Mouse (Mus musculus) T-helper 2 cell (primary cell): ENCODE data around the gene Map2k1.

ENCODE experiments used
- in situ Hi-C: fragments of 300-600 bp; cut with MboI, MseI; formaldehyde crosslinking; loops from one replicate; pipeline ENCODE4 v1.15.1; 2025; ENCODE audit warnings: high pct_unique_total_duplicates

Map2k1 gene

GRCm38 (mm10) chr9:64252591-64253020 lies 825 bp downstream of the Map2k1 start:
- in situ Hi-C loops: loop anchor here (25.0 kb wide), 1 partner anchor 865 kb away; the partner anchor contains the start of genes 2300009A05Rik and Map2k5

GRCm38 (mm10) chr9:64250111-64250730 lies 3.2 kb downstream of the Map2k1 start:
- in situ Hi-C loops: loop anchor here (25.0 kb wide), 1 partner anchor 863 kb away; the partner anchor contains the start of genes 2300009A05Rik and Map2k5

- in situ Hi-C loops: no loop called here
These were observed 4.1 kb downstream of the Map2k1 start for GRCm38 (mm10) chr9:64249371-64249770.

GRCm38 (mm10) chr9:64242381-64242831 lies 11.0 kb downstream of the Map2k1 start:
- in situ Hi-C loops: no loop called here

GRCm38 (mm10) chr9:64240681-64241080 lies 12.8 kb downstream of the Map2k1 start:
- in situ Hi-C loops: no loop called here

GRCm38 (mm10) chr9:64240116-64240515 lies 13.3 kb downstream of the Map2k1 start:
- in situ Hi-C loops: no loop called here

DNA sequence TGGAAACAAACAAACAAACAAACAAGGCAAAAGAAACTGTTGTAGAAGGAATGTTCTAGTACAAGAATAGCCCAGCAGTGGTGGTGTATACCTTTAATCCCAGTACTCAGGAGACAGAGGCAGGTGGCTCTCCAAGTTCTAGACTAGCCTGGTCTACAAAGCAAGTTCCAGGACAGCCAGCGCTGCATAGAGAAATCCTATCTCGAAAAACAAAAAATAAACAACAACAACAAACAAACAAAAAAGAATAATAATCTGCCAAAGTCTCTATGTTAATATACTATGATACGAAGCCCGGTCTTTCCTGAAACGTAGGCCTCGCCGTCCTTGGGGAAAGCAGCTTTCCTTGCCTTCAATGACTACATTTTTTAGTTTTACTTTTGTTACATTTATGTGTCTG lies 17.4 kb downstream of the Map2k1 start:
- in situ Hi-C loops: no loop called here

DNA sequence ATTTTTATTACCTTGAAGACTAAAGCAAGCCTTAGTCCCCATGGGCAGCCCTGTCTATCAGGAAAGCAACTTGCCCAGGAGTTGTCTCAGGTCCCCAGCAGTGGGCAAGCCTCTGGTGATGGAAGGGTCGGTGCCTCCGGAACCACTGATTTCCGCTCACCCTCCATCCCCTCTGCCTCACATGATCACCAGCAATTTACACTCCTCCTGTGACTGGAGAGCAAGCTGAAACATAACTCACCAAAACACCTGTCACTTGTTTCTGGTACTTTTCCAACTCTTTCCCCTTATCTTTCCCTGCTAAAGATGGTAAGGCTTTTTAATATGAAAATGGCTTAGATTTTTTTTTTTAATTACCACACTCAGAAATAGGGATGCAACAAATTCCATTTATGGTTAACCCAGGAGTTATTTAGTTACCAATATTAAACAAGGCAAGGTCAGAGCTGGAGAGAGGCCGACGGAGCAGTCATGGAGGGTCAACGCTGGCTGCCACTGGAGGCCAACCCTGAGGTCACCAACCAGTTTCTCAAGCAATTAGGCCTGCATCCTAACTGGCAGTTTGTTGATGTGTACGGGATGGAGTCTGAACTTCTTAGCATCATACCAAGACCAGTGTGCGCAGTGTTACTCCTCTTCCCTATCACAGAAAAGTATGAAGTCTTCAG lies 18.5 kb downstream of the Map2k1 start, which contains the start of gene Uchl4:
Gene Uchl4 (plus strand): TSS at position 434 of the 668 bp plus-strand sequence.
- in situ Hi-C loops: no loop called here

DNA sequence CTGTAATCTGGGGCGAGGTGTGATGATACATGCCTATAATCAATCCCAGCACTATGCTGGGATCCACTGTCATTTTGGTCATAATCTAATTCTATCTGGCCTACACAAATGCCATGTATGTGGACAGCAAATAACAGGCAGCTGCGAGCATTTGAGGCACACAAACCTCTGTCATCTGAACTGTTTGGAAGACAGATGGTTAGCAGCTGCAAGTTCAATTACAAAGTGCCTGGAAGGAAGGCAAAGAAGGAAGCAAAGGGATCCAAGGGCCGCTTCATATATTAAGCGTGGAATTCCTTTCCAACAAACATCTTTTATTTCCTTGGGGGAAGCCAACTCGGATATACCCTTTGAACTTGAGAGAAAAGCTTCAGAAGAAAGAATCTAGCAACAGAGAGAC lies 19.8 kb downstream of the Map2k1 start:
- in situ Hi-C loops: no loop called here

GRCm38 (mm10) chr9:64232257-64232957 lies 21.0 kb downstream of the Map2k1 start:
- in situ Hi-C loops: no loop called here

GRCm38 (mm10) chr9:64231674-64232073 lies 21.8 kb downstream of the Map2k1 start:
- in situ Hi-C loops: no loop called here

DNA sequence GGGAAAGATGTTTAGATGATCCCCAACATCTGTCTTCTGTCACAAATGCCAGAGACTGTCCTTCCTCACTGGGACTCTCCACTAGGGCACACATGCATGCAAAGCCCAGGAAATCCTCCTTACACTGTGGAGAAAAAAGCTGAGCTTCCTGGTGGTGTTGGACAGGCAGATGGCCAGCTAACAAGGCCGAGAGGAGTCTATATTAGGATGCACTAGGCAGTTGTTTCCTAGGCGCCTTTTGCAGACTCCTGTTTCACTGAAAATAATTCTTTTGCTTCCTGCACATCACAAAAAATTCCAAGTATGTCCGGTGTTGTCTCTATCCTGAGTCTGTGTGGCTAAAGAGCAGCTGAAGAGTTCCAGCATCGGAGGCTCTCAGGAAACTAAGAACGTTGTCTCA lies 22.3 kb downstream of the Map2k1 start:
- in situ Hi-C loops: no loop called here

- in situ Hi-C loops: no loop called here
These were observed 24.5 kb downstream of the Map2k1 start for GRCm38 (mm10) chr9:64228972-64229371.

GRCm38 (mm10) chr9:64227736-64228135 lies 25.7 kb downstream of the Map2k1 start:
- in situ Hi-C loops: no loop called here

- in situ Hi-C loops: no loop called here
These were observed 27.6 kb downstream of the Map2k1 start for GRCm38 (mm10) chr9:64225805-64226204.

DNA sequence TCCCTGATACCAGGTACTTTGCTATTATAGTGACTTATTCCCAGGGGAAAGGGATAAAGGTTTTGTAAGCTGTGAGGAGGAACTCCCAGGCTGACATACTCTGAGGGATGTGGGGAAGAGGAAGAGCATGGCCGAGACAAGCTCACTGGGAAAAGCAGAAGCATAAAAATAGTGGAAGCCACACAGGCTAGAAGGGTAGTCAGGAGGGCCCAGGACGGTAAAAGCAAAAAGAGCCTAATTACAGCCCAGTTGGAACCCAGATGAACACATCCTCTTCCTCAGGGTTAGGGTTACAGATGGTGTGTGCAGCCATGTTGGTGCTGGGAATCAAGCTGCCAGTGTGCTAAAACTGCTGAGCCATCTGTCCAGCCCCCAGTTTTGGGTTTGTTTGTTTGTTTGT lies 31.3 kb downstream of the Map2k1 start:
- in situ Hi-C loops: no loop called here

DNA sequence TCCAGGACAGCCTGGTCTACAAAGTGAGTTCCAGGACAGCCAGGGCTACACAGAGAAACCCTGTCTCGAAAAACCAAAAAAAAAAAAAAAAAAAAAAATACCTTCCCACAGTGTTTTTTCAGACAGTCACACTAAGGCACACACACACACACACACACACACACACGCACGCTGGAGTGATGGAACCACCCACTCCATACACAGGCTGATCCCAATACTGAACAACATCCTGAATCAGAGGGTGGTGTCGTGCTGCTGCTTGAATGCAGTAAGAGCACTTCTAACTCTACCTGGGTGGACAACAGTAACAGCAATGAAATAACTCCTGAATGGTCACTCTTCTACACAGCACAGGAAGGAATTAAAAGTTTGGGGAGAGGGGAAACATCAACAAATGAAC lies 32.0 kb downstream of the Map2k1 start:
- in situ Hi-C loops: no loop called here

- in situ Hi-C loops: no loop called here
These were observed 32.8 kb downstream of the Map2k1 start for GRCm38 (mm10) chr9:64220603-64221002.

DNA sequence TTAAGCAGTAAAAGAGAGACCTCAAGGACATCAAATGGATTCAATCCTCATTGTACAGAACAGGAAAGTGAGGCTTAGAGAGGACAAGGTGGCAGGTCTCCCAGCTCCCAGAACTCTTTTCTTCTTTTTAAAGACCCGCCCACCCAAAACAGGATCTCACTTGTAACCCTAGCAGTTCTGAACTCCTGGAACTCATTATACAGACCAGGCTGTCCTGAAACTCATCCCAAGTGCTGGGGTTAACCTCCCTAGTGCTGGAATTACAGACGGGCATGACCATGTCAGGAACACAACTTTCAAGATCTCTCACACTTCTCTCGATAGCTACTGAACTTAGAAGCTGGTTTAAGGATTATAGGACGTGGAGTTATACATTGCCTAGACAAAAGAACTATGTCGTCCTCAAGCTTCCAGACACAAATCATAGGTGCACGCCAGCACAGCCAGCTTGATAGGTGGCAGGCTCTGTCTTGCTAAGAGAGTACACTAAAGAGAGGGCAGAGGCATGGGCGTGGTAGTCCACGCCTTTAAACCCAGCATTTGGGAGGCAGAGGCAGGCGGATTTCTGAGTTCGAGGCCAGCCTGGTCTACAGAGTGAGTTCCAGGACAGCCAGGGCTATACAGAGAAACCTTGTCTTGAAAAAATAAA lies 33.5 kb downstream of the Map2k1 start:
- in situ Hi-C loops: no loop called here

GRCm38 (mm10) chr9:64219305-64219704 lies 34.1 kb downstream of the Map2k1 start:
- in situ Hi-C loops: no loop called here

GRCm38 (mm10) chr9:64217887-64218286 lies 35.5 kb downstream of the Map2k1 start:
- in situ Hi-C loops: no loop called here

GRCm38 (mm10) chr9:64216641-64217040 lies 36.8 kb downstream of the Map2k1 start:
- in situ Hi-C loops: no loop called here
